Mouse (Mus musculus) spleen, adult 2 months (tissue): Measurements from ENCODE around the gene Dcst1. TPM values are rescaled to one million over a fixed set of nuclear protein-coding genes. Genes with fewer than 3 reads are reported as not detected.

Experiments used
- DNase-seq, 2 experiments: peaks; one replicate each; pipeline versions ENCODE4 v3.0.0 to v3.0.0-alpha.2; 2012 to 2021; ENCODE audit warnings: low spot score in 2 of 2, low read depth in 1 of 2
- H3K27ac ChIP-seq: fragments of 200-500 bp; 2 replicates; pipeline ENCODE4 v1.5.1; 2012; ENCODE audit warnings: low read length, inconsistent platforms; ENCODE audit not compliant: insufficient read depth
- H3K27me3 ChIP-seq: fragments of 200-500 bp; 2 replicates; pipeline ENCODE4 v1.6.1; 2012; ENCODE audit warnings: mild to moderate bottlenecking, moderate library complexity, low read length, inconsistent platforms; ENCODE audit not compliant: control insufficient read depth, insufficient read depth
- H3K36me3 ChIP-seq: fragments of 200-500 bp; 2 replicates; pipeline ENCODE4 v1.6.1; 2012; ENCODE audit warnings: mild to moderate bottlenecking, low read length, inconsistent platforms; ENCODE audit not compliant: control insufficient read depth, insufficient read depth
- H3K4me1 ChIP-seq: fragments of 200-500 bp; 2 replicates; pipeline ENCODE4 v1.6.1; 2011; ENCODE audit warnings: inconsistent platforms; ENCODE audit not compliant: control insufficient read depth, insufficient read depth, insufficient read length
- H3K4me3 ChIP-seq: fragments of 200-500 bp; 2 replicates; pipeline ENCODE4 v1.5.1; 2011; ENCODE audit warnings: mild to moderate bottlenecking, inconsistent platforms; ENCODE audit not compliant: insufficient read depth, insufficient read length; ENCODE audit errors: extremely low read depth
- CTCF ChIP-seq: fragments of 200-500 bp; IDR thresholded peaks from 2 replicates; pipeline ENCODE4 v1.5.1; 2011; ENCODE audit warnings: mild to moderate bottlenecking, inconsistent platforms; ENCODE audit not compliant: insufficient read depth, insufficient read length, insufficient replicate concordance; ENCODE audit errors: extremely low read depth
- POLR2A ChIP-seq: fragments of 200-500 bp; IDR thresholded peaks from 2 replicates; pipeline ENCODE4 v1.6.1; 2011; ENCODE audit warnings: low read depth, low read length, inconsistent platforms
- WGBS: fragments of 180-500 bp; shearing (Covaris S2); methylation state at CpG from one replicate; pipeline ENCODE4 v1.1.7; 2018; 5-methylcytosine and 5-hydroxymethylcytosine counted together
- polyA plus RNA-seq: library from polyadenylated mRNA; depleted of rRNA; stranded (reverse); fragments of >200 nt; gene quantifications from 2 replicates; pipeline ENCODE4 v1.2.3, GENCODE M21; 2012

Dcst1 gene
- polyA plus RNA-seq, 1 experiment = 0.29 TPM

DNA sequence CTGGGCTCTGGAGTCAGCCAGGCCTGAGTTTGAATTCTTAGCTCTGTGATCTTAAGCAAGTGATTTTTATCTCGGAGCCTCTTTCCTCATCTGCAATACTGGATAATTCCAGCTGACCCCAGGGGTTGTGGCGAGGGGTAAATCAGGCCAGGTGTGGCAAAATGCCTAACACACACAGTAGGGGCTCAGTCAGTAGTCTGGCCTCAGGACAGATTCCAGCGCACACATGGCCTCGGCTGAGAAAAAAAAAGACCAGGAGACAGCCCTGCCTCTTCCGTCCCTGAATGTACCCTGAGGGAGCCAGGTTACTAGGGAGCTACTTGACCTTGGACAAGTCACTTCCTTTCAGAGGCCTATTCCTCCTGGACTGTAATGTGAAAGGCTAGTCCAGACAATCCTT, 17.9 kb upstream of the Dcst1 start:
- Histone ChIP-seq H3K27ac (peak overlapping the region; percentile 40), H3K4me1 (peaks cover 39% of the 10 kb centered on the region), H3K36me3 (peaks cover 17% of the 10 kb centered on the region), H3K4me3 (no peak overlapping the region), H3K27me3 (no peaks in the 10 kb centered on the region)
- no peak for TF ChIP-seq POLR2A
- TF ChIP-seq CTCF = no peak
- DNase-seq = no peak
- 85% methylated on average over 5 of the region's 5 CpGs for whole genome bisulfite sequencing

DNA sequence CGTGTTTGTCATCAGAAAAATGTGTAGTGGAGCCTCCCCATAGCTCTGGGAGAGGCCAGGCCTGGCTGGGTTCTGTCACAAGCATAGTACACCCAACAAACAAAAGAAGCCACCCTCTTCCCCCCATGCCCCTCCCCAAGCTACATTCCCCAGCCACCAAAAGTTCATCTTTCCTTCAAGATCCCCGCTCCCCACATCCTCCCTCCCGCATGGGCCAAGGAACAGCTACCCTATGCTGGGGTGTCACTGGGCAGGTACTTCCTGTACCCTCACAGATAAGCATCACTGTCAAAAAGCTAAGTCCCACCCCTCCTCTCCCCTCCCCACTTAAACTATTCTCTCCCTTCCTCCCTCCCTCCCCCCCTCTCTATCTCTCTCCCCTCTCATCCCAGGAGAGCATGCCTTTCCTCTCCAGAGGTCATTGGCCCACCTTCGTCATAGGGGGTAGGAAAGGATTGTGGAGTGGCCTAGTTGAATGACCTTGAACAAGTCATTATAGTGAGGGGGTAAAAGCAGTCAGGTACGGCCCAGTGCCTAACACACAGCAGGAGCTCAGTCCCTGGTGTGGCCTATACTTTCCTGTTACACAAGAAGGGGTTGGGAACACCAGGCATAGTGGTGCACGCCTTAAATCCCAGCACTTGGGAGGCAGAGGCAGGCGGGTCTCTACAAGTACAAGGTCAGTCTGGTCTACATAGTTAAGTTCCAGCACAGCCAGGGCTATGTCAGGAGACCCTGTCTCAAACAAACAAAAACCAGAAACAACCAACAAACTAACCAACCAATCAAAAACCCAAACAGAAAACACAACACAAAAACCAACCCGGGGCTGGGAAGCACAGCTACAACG, 17.2 kb upstream of the Dcst1 start:
- no peaks in the 10 kb centered on the region for H3K27me3 ChIP-seq
- H3K36me3 ChIP-seq = peaks cover 17% of the 10 kb centered on the region
- no peak overlapping the region for H3K4me3 ChIP-seq
- DNase-seq = no peak
- peaks cover 36% of the 10 kb centered on the region for H3K4me1 ChIP-seq
- H3K27ac ChIP-seq = peak overlapping the region; percentile 40
- TF ChIP-seq CTCF = no peak
- no peak for TF ChIP-seq POLR2A
- WGBS = 87% methylated on average over 9 of the region's 9 CpGs

DNA sequence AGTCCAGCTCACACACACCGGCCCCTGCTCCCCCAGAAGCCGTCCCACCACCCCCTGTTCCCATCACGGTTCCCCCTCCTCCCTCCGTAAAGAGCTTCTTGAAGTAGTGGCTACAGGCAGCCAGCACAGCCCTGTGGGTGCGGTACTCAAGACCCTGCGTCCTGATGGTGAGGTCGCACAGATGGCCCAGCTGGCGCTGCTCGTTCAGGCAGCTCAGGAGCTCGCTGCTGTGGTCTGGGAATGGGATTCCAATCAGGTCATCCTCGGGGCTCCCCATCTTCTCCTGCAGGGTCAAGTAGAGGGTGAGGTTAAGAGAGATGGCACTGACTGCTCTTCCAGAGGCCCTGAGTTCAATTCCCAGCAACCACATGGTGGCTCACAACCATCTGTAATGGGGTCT, 16.2 kb upstream of the Dcst1 start:
- peaks cover 36% of the 10 kb centered on the region for H3K4me1 ChIP-seq
- H3K4me3 ChIP-seq = no peak overlapping the region
- DNase-seq = no peak
- H3K36me3 ChIP-seq = peaks cover 19% of the 10 kb centered on the region
- TF ChIP-seq POLR2A (no peak), CTCF (no peak)
- 93% methylated on average over 11 of the region's 11 CpGs for WGBS
- no peaks in the 10 kb centered on the region for H3K27me3 ChIP-seq
- H3K27ac ChIP-seq = no peak overlapping the region

DNA sequence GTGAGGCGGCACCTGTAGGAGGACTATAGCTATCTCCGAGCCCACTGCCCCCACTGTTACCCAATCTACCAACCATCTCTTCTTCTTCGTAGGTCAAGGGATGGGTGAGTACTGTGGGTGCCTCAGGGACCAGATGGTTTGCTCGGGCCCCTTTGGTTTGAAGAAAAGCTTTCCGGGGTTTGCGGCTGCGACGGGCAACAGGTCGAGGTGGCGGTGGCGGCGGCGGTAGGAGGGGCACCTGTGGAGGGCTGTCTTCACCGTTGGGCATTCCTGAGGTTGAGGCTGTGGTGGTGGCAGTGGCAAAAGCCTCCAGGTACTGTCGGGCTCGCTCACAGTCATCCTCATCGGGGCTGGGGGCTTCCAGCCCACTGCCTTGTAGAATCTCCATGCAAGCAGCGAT, 15.7 kb upstream of the Dcst1 start:
- WGBS = 93% methylated on average over 18 of the region's 18 CpGs
- Histone ChIP-seq H3K4me1 (peaks cover 35% of the 10 kb centered on the region), H3K36me3 (peaks cover 19% of the 10 kb centered on the region), H3K27me3 (no peaks in the 10 kb centered on the region), H3K4me3 (no peak overlapping the region), H3K27ac (no peak overlapping the region)
- TF ChIP-seq POLR2A (no peak), CTCF (no peak)
- no peak for DNase-seq

DNA sequence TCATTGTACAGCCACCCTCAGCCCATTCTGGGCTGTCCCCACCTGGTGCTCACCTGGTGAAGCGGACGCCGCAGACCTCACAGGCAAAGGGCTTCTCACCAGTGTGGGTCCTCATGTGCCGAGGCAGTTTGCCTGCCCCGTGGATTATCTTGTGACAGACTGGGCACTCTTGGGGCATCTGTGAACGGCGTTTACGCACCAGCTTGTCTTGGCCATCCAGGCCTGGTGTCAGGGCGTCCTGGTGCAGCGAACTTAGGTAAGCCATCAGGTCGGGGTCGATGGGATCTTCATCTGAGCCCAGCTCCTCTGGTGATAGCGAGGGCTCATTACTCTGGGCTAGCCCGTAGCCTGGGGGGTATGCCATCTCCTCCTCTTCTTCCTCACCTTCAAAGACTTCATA, 15.2 kb upstream of the Dcst1 start:
- peaks cover 19% of the 10 kb centered on the region for H3K36me3 ChIP-seq
- DNase-seq = no peak

DNA sequence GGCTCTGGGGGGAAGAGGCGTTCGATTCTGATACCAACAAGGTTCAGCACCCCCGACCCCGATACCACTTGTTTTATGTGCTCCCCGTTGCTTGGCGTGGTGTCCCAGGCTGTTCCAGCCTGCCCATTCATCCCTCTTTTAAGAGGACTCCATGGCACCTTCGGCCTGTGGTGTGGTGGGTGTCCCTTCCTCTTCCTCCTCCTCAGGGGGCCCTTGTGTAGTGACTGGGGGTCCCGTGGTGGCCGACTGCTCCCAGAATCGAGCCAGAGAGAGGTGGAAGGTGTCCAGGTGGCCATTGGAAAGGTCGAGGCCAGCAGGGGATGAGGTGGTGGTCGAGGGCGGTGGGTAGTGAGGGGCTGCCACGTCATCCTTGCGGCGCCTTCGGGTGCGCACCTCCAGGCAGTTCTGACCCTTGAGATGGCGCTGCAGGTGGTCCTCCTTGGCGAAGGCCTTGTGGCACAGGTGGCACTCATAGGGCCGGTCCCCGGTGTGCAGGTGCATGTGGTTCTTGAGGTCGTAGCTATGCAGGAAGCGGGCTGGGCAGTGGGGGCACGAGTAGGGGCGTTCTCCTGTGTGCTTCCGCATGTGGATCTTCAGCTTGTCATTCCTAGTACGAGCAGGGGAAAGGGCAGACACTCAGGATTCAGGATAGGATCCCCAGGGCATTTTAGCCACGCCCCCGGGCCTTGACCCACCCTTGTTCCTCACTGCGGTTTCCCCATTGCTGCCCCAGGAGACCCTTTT, 14.5 kb upstream of the Dcst1 start:
- no peak for TF ChIP-seq CTCF
- TF ChIP-seq POLR2A = no peak
- H3K36me3 ChIP-seq = peaks cover 19% of the 10 kb centered on the region
- WGBS = 44% methylated on average over 31 of the region's 31 CpGs

More for the DNA sequence above, 15.2 kb upstream of the Dcst1 start:
- 92% methylated on average over 14 of the region's 14 CpGs for WGBS
- H3K27ac ChIP-seq = peak overlapping the region; percentile 69; the same call in 1 of the 2 replicates
- H3K4me3 ChIP-seq = no peak overlapping the region
- no peak for TF ChIP-seq POLR2A
- TF ChIP-seq CTCF = no peak
- H3K27me3 ChIP-seq = no peaks in the 10 kb centered on the region
- H3K4me1 ChIP-seq = peaks cover 31% of the 10 kb centered on the region

DNA sequence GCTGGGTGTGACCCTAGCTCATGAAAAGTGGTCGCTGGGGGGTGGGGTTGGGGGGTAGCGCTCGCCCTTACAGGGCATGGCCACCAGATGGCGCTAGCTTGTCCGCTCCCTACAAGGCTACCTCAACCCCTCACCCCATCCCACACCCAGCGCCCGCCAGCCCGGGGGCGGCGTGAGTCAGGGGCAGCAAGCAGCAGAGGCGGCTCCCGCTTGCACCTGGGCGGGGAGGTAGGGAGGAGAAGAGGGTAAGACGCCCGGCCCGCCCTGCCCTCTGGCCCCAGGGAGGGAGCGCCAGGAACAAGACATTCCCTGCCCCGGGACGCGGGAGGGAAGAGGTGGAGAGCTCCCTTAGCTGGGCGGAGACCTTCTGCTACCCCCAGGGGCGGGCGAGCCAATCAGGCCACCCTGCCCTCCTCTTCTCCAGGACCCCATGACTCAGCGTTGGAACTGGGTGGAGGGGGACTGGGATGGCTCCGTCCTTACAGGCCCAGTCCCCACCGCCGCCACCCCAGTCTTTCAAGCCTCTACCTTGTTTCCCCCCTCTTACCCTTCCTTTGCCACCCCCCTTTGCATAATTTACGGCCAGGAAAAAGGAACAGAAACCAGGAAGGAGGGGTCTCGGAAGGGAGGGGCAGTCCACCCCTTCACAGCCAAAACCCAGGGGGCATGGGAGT, 13.5 kb upstream of the Dcst1 start:
- no peaks in the 10 kb centered on the region for H3K27me3 ChIP-seq
- H3K27ac ChIP-seq = peak overlapping the region; percentile 69
- peak in 1 of 2 experiments; percentile 55 for DNase-seq
- H3K36me3 ChIP-seq = peaks cover 19% of the 10 kb centered on the region
- peaks cover 19% of the 10 kb centered on the region for H3K4me1 ChIP-seq
- WGBS = 4% methylated on average over 29 of the region's 29 CpGs
- peak overlapping the region; percentile 49; the same call in 1 of the 2 replicates for H3K4me3 ChIP-seq
- no peak for TF ChIP-seq POLR2A
- TF ChIP-seq CTCF = peak; percentile 86

More for the DNA sequence above, 14.5 kb upstream of the Dcst1 start:
- peaks cover 23% of the 10 kb centered on the region for H3K4me1 ChIP-seq
- H3K27ac ChIP-seq = peak overlapping the region; percentile 69
- no peaks in the 10 kb centered on the region for H3K27me3 ChIP-seq
- H3K4me3 ChIP-seq = no peak overlapping the region
- peak in 1 of 2 experiments; percentile 40 for DNase-seq
